Mouse (Mus musculus): Measurements from ENCODE around the gene Synj1. TPM values are rescaled to one million over a fixed set of nuclear protein-coding genes. Genes with fewer than 3 reads are reported as not detected.

Synj1 gene
- polyA plus RNA-seq, 1 experiment from 2014 or later: 15.6 TPM

GRCm38 (mm10) chr16:91043461-91044248, 32.5 kb upstream of the Synj1 start:
- under 1% methylated on average over 15 of the region's 63 CpGs for WGBS
- peak; percentile 74 for ATAC-seq (ENCODE audit: low read depth)

DNA sequence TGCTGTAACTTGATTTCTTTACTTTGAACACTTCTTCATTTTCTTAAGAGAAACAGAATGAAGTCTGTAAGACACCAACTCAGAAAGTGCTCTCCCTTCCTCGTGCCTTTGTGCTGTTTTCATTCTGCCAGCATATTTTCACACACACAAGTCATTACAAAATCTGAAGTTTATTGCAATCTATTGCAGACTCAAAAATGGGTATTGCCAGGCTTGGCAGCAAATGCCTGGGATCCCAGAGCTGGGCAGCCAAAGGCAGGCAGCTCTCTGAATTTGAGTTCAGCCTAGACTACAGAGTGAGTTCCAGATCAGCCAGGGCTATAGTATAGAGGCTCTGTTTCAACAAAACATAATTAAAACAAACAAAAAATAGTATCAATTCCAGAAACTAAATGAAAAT, 31.5 kb upstream of the Synj1 start:
- Histone ChIP-seq H3K4me1 (ENCODE audit: control insufficient read depth, insufficient read depth, low read length) (peaks cover 10% of the 10 kb centered on the region), H3K27ac (replicated peaks; ENCODE audit: low read depth, low read length) (no peak overlapping the region), H3K9me3 (ENCODE audit: control insufficient read depth, low read length) (no peaks in the 10 kb centered on the region), H3K4me2 (ENCODE audit: low read depth, low read length) (peak overlapping the region; percentile 89), H3K4me3 (ENCODE audit: low read depth, low read length) (peak overlapping the region; percentile 97), H3K27me3 (replicated peaks; ENCODE audit: control insufficient read depth, insufficient read depth, low read length) (no peaks in the 10 kb centered on the region), H3K9ac (ENCODE audit: low read depth, low read length) (peak overlapping the region; percentile 96), H3K36me3 (ENCODE audit: control insufficient read depth, insufficient read depth, low read length) (peaks cover 31% of the 10 kb centered on the region)
- ATAC-seq (ENCODE audit: low read depth) (no peak), DNase-seq (ENCODE audit: low spot score) (no peak)
- 39% methylated on average over 1 of the region's 1 CpGs for WGBS

More at GRCm38 (mm10) chr16:91043461-91044248, 32.5 kb upstream of the Synj1 start:
- H3K9me3 ChIP-seq (ENCODE audit: control insufficient read depth, low read length): no peaks in the 10 kb centered on the region
- H3K9ac ChIP-seq (ENCODE audit: low read depth, low read length): peak overlapping the region; percentile 96
- H3K36me3 ChIP-seq (ENCODE audit: control insufficient read depth, insufficient read depth, low read length): peaks cover 26% of the 10 kb centered on the region
- peak; percentile 71 for DNase-seq (ENCODE audit: low spot score)
- peaks cover 10% of the 10 kb centered on the region for H3K4me1 ChIP-seq (ENCODE audit: control insufficient read depth, insufficient read depth, low read length)
- peak overlapping the region; percentile 97 for H3K4me3 ChIP-seq (ENCODE audit: low read depth, low read length)
- H3K27ac ChIP-seq (replicated peaks; ENCODE audit: low read depth, low read length): peak overlapping the region; percentile 96
- no peaks in the 10 kb centered on the region for H3K27me3 ChIP-seq (replicated peaks; ENCODE audit: control insufficient read depth, insufficient read depth, low read length)
- peak overlapping the region; percentile 89 for H3K4me2 ChIP-seq (ENCODE audit: low read depth, low read length)

DNA sequence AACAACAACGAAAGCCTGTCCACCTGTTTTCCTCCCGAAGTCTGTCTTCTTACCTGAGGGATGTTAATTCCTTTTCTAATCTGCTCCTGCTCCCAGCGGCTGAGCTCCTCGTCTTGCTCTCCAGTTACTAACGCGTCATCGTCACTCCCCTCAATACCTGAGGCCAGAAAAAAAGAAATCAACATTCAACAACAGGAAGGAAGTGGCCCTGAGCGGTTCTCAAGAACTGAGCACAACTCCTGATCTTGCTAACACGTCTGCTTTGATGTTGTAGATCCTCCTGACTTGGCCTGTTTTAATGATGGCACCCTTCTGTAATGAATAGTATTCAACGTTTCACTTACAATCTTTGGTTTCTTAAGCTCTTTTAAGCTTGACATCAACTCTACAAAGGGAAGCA, 24.8 kb upstream of the Synj1 start:
- H3K27ac ChIP-seq (replicated peaks; ENCODE audit: low read depth, low read length): no peak overlapping the region
- no peak overlapping the region for H3K4me2 ChIP-seq (ENCODE audit: low read depth, low read length)
- no peaks in the 10 kb centered on the region for H3K9me3 ChIP-seq (ENCODE audit: control insufficient read depth, low read length)
- WGBS: 89% methylated on average over 10 of the region's 10 CpGs
- no peak overlapping the region for H3K4me3 ChIP-seq (ENCODE audit: low read depth, low read length)
- H3K4me1 ChIP-seq (ENCODE audit: control insufficient read depth, insufficient read depth, low read length): no peaks in the 10 kb centered on the region
- no peak for DNase-seq (ENCODE audit: low spot score)
- ATAC-seq (ENCODE audit: low read depth): no peak
- no peak overlapping the region for H3K9ac ChIP-seq (ENCODE audit: low read depth, low read length)
- no peaks in the 10 kb centered on the region for H3K27me3 ChIP-seq (replicated peaks; ENCODE audit: control insufficient read depth, insufficient read depth, low read length)
- H3K36me3 ChIP-seq (ENCODE audit: control insufficient read depth, insufficient read depth, low read length): peaks cover 86% of the 10 kb centered on the region

- Histone ChIP-seq H3K27ac (replicated peaks; ENCODE audit: low read depth, low read length) (no peak overlapping the region), H3K9ac (ENCODE audit: low read depth, low read length) (no peak overlapping the region), H3K4me1 (ENCODE audit: control insufficient read depth, insufficient read depth, low read length) (no peaks in the 10 kb centered on the region), H3K4me2 (ENCODE audit: low read depth, low read length) (no peak overlapping the region), H3K27me3 (replicated peaks; ENCODE audit: control insufficient read depth, insufficient read depth, low read length) (no peaks in the 10 kb centered on the region), H3K9me3 (ENCODE audit: control insufficient read depth, low read length) (no peaks in the 10 kb centered on the region), H3K4me3 (ENCODE audit: low read depth, low read length) (no peak overlapping the region), H3K36me3 (ENCODE audit: control insufficient read depth, insufficient read depth, low read length) (peaks cover 94% of the 10 kb centered on the region)
- no peak for ATAC-seq (ENCODE audit: low read depth)
- no peak for DNase-seq (ENCODE audit: low spot score)
- WGBS: 94% methylated on average over 4 of the region's 4 CpGs
These were observed 19.6 kb upstream of the Synj1 start for GRCm38 (mm10) chr16:91030751-91031150.

GRCm38 (mm10) chr16:91029901-91030300, 18.8 kb upstream of the Synj1 start:
- Histone ChIP-seq H3K27me3 (replicated peaks; ENCODE audit: control insufficient read depth, insufficient read depth, low read length) (no peaks in the 10 kb centered on the region), H3K27ac (replicated peaks; ENCODE audit: low read depth, low read length) (no peak overlapping the region), H3K4me2 (ENCODE audit: low read depth, low read length) (no peak overlapping the region), H3K36me3 (ENCODE audit: control insufficient read depth, insufficient read depth, low read length) (peaks cover 96% of the 10 kb centered on the region), H3K4me3 (ENCODE audit: low read depth, low read length) (no peak overlapping the region), H3K4me1 (ENCODE audit: control insufficient read depth, insufficient read depth, low read length) (no peaks in the 10 kb centered on the region), H3K9me3 (ENCODE audit: control insufficient read depth, low read length) (no peaks in the 10 kb centered on the region), H3K9ac (ENCODE audit: low read depth, low read length) (no peak overlapping the region)
- ATAC-seq (ENCODE audit: low read depth) (no peak), DNase-seq (ENCODE audit: low spot score) (no peak)
- WGBS: 82% methylated on average over 2 of the region's 2 CpGs

GRCm38 (mm10) chr16:91029161-91029743, 18.1 kb upstream of the Synj1 start:
- Histone ChIP-seq H3K4me3 (ENCODE audit: low read depth, low read length) (no peak overlapping the region), H3K4me2 (ENCODE audit: low read depth, low read length) (no peak overlapping the region), H3K36me3 (ENCODE audit: control insufficient read depth, insufficient read depth, low read length) (peaks cover 96% of the 10 kb centered on the region), H3K4me1 (ENCODE audit: control insufficient read depth, insufficient read depth, low read length) (no peaks in the 10 kb centered on the region), H3K27ac (replicated peaks; ENCODE audit: low read depth, low read length) (no peak overlapping the region), H3K27me3 (replicated peaks; ENCODE audit: control insufficient read depth, insufficient read depth, low read length) (no peaks in the 10 kb centered on the region), H3K9ac (ENCODE audit: low read depth, low read length) (no peak overlapping the region), H3K9me3 (ENCODE audit: control insufficient read depth, low read length) (no peaks in the 10 kb centered on the region; the same call in 1 of the 2 replicates)
- ATAC-seq (ENCODE audit: low read depth): no peak
- DNase-seq (ENCODE audit: low spot score): no peak
- 94% methylated on average over 8 of the region's 8 CpGs for WGBS

DNA sequence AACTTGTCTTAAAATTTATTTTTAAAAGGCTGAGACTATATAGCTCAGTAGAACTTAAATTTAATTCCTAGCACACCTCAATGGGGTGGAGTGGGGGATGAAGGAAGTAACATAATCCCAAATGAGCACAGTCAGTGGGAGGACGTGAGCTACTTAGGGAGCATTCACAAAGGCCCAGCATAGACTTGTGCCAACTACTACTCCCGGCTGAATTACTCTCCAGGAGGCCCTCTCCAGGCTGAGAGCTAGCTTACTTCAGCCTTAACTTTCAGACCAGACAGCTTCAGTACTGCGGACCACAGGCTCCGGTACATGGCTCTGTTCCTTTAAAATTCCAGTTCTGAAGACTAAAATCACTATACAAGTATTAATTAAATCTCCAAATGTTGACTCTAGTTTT, 15.2 kb upstream of the Synj1 start:
- DNase-seq (ENCODE audit: low spot score): no peak
- Histone ChIP-seq H3K27me3 (replicated peaks; ENCODE audit: control insufficient read depth, insufficient read depth, low read length) (no peaks in the 10 kb centered on the region), H3K27ac (replicated peaks; ENCODE audit: low read depth, low read length) (no peak overlapping the region), H3K4me2 (ENCODE audit: low read depth, low read length) (no peak overlapping the region), H3K36me3 (ENCODE audit: control insufficient read depth, insufficient read depth, low read length) (peaks cover 94% of the 10 kb centered on the region), H3K4me3 (ENCODE audit: low read depth, low read length) (no peak overlapping the region), H3K9ac (ENCODE audit: low read depth, low read length) (no peak overlapping the region), H3K9me3 (ENCODE audit: control insufficient read depth, low read length) (no peaks in the 10 kb centered on the region; the same call in 1 of the 2 replicates), H3K4me1 (ENCODE audit: control insufficient read depth, insufficient read depth, low read length) (no peaks in the 10 kb centered on the region)
- 88% methylated on average over 4 of the region's 4 CpGs for WGBS
- ATAC-seq (ENCODE audit: low read depth): no peak

- H3K27ac ChIP-seq (replicated peaks; ENCODE audit: low read depth, low read length): no peak overlapping the region
- no peaks in the 10 kb centered on the region for H3K27me3 ChIP-seq (replicated peaks; ENCODE audit: control insufficient read depth, insufficient read depth, low read length)
- no peak overlapping the region for H3K4me2 ChIP-seq (ENCODE audit: low read depth, low read length)
- peaks cover 98% of the 10 kb centered on the region for H3K36me3 ChIP-seq (ENCODE audit: control insufficient read depth, insufficient read depth, low read length)
- no peak for DNase-seq (ENCODE audit: low spot score)
- ATAC-seq (ENCODE audit: low read depth): no peak
- no peak overlapping the region for H3K4me3 ChIP-seq (ENCODE audit: low read depth, low read length)
- H3K9me3 ChIP-seq (ENCODE audit: control insufficient read depth, low read length): no peaks in the 10 kb centered on the region; the same call in 1 of the 2 replicates
- H3K9ac ChIP-seq (ENCODE audit: low read depth, low read length): no peak overlapping the region
- no peaks in the 10 kb centered on the region for H3K4me1 ChIP-seq (ENCODE audit: control insufficient read depth, insufficient read depth, low read length)
- 93% methylated on average over 1 of the region's 1 CpGs for WGBS
These were observed 12.3 kb upstream of the Synj1 start for GRCm38 (mm10) chr16:91023384-91023783.
